Mouse (Mus musculus) adipose tissue, adult 10 weeks (tissue): Measurements from ENCODE around the gene Krtap4-8. TPM values are rescaled to one million over a fixed set of nuclear protein-coding genes. Genes with fewer than 3 reads are reported as not detected.

Source experiments
- polyA plus RNA-seq: library from polyadenylated mRNA; stranded (reverse); fragments of 350-450 nt; fragmentation: Illumina TruSeq; extraction: RNeasy Lipid Tissue Mini Kit (QIAGEN cat#74804); gene quantifications from one replicate; pipeline ENCODE4 v1.2.3, GENCODE M21; 2014; ENCODE audit warnings: low read depth, low replicate concordance

The Krtap4-8 gene
- polyA plus RNA-seq: not detected

DNA sequence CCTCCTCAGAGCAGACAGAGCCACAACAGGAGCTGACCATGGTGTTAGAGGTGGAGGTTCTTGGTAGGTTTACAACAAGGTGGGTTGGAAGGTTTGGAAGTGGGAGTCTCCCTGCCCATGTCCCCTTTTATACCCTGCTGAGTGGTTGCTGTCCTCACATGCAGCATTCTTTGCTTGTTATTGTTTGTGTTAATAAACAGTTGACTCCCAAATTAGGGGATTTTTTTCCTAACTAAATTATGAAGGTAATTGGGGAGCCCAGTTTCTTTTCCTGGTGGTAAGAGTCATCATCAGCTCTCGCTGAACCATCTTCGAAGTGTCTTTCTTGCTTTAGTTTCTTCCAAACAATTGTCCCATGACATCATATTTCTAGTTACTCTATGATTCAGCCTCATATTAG lies at the start of gene Krtap4-8:
Krtap4-8 (minus strand) TSS at position 101 of the 400 bp plus-strand sequence.

GRCm38 (mm10) chr11:99815566-99815965 lies 35.1 kb upstream of the Krtap4-8 start, which contains the start of gene Gm11564:
Gene Gm11564 (minus strand): TSS chr11:99815666.

DNA sequence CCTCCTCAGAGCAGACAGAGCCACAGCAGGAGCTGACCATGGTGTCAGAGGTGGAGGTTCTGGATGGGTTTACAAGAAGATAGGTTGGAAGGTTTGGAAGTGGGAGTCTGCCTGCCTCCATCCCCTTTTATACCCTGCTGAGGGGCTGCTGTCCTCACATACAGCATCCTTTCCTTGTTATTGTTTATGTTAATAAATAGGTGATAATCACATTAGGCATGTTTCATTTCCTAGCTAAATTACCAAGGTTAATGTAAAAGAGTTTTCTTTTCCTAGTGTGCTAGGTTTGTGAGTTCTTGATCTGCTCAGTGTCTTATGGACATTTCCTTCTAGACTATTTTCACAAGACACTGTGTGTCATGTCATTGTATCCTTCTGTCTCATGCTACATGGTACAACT lies 29.3 kb upstream of the Krtap4-8 start, which contains the start of gene Krtap4-13:
Krtap4-13 (minus strand) TSS at position 101 of the 400 bp plus-strand sequence.

GRCm38 (mm10) chr11:99804346-99804745 lies 23.8 kb upstream of the Krtap4-8 start, which contains the start of gene Gm11554:
Gene Gm11554 (minus strand): TSS chr11:99804446.

DNA sequence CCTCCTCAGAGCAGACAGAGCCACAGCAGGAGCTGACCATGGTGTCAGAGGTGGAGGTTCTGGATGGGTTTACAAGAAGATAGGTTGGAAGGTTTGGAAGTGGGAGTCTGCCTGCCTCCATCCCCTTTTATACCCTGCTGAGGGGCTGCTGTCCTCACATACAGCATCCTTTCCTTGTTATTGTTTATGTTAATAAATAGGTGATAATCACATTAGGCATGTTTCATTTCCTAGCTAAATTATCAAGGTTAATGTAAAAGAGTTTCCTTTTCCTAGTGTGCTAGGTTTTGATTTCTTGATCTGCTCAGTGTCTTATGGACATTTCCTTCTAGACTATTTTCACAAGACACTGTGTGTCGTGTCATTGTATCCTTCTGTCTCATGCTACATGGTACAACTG lies 18.3 kb upstream of the Krtap4-8 start, which contains the start of gene Gm11569:
Gm11569 (minus strand) TSS at position 101 of the 400 bp plus-strand sequence.

GRCm38 (mm10) chr11:99793367-99793766 lies 12.9 kb upstream of the Krtap4-8 start, which contains the start of gene Gm11596:
Gene Gm11596 (minus strand): TSS chr11:99793467.

DNA sequence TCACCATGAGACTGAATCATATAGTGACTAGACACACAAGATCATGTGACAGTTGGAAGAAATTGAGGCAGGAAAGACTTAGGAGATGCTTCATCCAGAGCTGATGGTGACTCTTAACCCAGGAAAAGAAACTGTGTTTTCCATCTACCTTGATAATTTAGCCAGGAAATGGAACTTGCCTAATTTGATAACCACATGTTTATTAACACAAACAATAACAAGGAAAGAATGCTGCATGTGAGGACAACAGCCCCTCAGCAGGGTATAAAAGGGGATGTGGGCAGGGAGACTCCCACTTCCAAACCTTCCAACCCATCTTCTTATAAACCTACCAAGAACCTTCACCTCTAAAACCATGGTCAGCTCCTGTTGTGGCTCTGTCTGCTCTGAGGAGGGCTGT lies 4.4 kb upstream of the Krtap4-8 start, which contains the start of gene Krtap4-9:
Krtap4-9 (plus strand) TSS at position 301 of the 400 bp plus-strand sequence.

DNA sequence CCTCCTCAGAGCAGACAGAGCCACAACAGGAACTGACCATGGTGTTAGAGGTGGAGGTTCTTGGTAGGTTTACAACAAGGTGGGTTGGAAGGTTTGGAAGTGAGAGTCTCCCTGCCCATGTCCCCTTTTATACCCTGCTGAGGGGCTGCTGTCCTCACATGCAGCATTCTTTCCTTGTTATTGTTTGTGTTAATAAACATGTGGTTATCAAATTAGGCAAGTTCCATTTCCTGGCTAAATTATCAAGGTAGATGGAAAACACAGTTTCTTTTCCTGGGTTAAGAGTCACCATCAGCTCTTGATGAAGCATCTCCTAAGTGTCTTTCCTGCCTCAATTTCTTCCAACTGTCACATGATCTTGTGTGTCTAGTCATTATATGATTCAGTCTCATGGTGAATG lies 7.7 kb downstream of the Krtap4-8 start, which contains the start of gene Gm11595:
Gm11595 (minus strand) TSS at position 101 of the 400 bp plus-strand sequence.

GRCm38 (mm10) chr11:99734190-99734589 lies 46.3 kb downstream of the Krtap4-8 start, which contains the start of gene Gm14180:
Gene Gm14180 (minus strand): TSS chr11:99734290.

Other genes with a start within 250 kb of the Krtap4-8 start
- gene Krt40, start 237.5 kb downstream of the Krtap4-8 start, polyA plus RNA-seq: not detected
- gene Krtap3-3, start 229.8 kb downstream of the Krtap4-8 start, polyA plus RNA-seq: 0.48 TPM
- not detected for gene Krtap3-2, start 223.9 kb downstream of the Krtap4-8 start, polyA plus RNA-seq
- not detected for gene Gm11939, start 221.2 kb downstream of the Krtap4-8 start, polyA plus RNA-seq
- gene Krtap3-1, start 214.1 kb downstream of the Krtap4-8 start, polyA plus RNA-seq: not detected
- gene Krtap1-5, start 199.7 kb downstream of the Krtap4-8 start, polyA plus RNA-seq: not detected
- gene Krtap1-4, start 197.1 kb downstream of the Krtap4-8 start, polyA plus RNA-seq: not detected
- gene Krtap1-3, start 189.4 kb downstream of the Krtap4-8 start, polyA plus RNA-seq: not detected
- not detected for gene Krtap9-3, start 182.6 kb downstream of the Krtap4-8 start, polyA plus RNA-seq
- not detected for gene Gm11938, start 177.4 kb downstream of the Krtap4-8 start, polyA plus RNA-seq
- not detected for gene Gm11937, start 170.5 kb downstream of the Krtap4-8 start, polyA plus RNA-seq
- gene Krtap2-4, start 165.9 kb downstream of the Krtap4-8 start, polyA plus RNA-seq: not detected
- not detected for gene Gm11562, start 160.3 kb downstream of the Krtap4-8 start, polyA plus RNA-seq
- not detected for gene Krtap4-1, start 152.5 kb downstream of the Krtap4-8 start, polyA plus RNA-seq
- gene Krtap4-2, start 145.6 kb downstream of the Krtap4-8 start, polyA plus RNA-seq: not detected
- gene Krtap4-7, start 136.6 kb downstream of the Krtap4-8 start, polyA plus RNA-seq: not detected
- gene Gm11555, start 130.5 kb downstream of the Krtap4-8 start, polyA plus RNA-seq: not detected
- not detected for gene Gm11563, start 121.7 kb downstream of the Krtap4-8 start, polyA plus RNA-seq
- gene Krtap4-6, start 114.7 kb downstream of the Krtap4-8 start, polyA plus RNA-seq: not detected
- not detected for gene Gm14190, start 90.0 kb downstream of the Krtap4-8 start, polyA plus RNA-seq
- not detected for gene Gm14180, start 46.4 kb downstream of the Krtap4-8 start, polyA plus RNA-seq
- not detected for gene Gm11595, start 7.8 kb downstream of the Krtap4-8 start, polyA plus RNA-seq
- gene Krtap4-9, start 4.5 kb upstream of the Krtap4-8 start, polyA plus RNA-seq: not detected
- gene Gm11596, start 12.8 kb upstream of the Krtap4-8 start, polyA plus RNA-seq: not detected
- gene Gm11569, start 18.2 kb upstream of the Krtap4-8 start, polyA plus RNA-seq: not detected
- not detected for gene Gm11554, start 23.7 kb upstream of the Krtap4-8 start, polyA plus RNA-seq
- not detected for gene Krtap4-13, start 29.2 kb upstream of the Krtap4-8 start, polyA plus RNA-seq
- not detected for gene Gm11564, start 35.0 kb upstream of the Krtap4-8 start, polyA plus RNA-seq
- not detected for gene 2300003K06Rik, start 57.4 kb upstream of the Krtap4-8 start, polyA plus RNA-seq
- not detected for gene Krtap4-16, start 70.9 kb upstream of the Krtap4-8 start, polyA plus RNA-seq
- gene Gm11568, start 77.2 kb upstream of the Krtap4-8 start, polyA plus RNA-seq: not detected
- not detected for gene Gm11559, start 83.8 kb upstream of the Krtap4-8 start, polyA plus RNA-seq
- gene Krtap9-1, start 92.7 kb upstream of the Krtap4-8 start, polyA plus RNA-seq: not detected
- not detected for gene Gm11567, start 98.5 kb upstream of the Krtap4-8 start, polyA plus RNA-seq
- gene Krtap31-1, start 127.2 kb upstream of the Krtap4-8 start, polyA plus RNA-seq: not detected
- gene Gm11565, start 134.0 kb upstream of the Krtap4-8 start, polyA plus RNA-seq: not detected
- not detected for gene Krtap31-2, start 155.6 kb upstream of the Krtap4-8 start, polyA plus RNA-seq
- not detected for gene Krtap9-5, start 167.8 kb upstream of the Krtap4-8 start, polyA plus RNA-seq
- not detected for gene Krtap29-1, start 198.3 kb upstream of the Krtap4-8 start, polyA plus RNA-seq
- gene Krtap16-1, start 205.9 kb upstream of the Krtap4-8 start, polyA plus RNA-seq: not detected
- gene Krtap17-1, start 213.3 kb upstream of the Krtap4-8 start, polyA plus RNA-seq: not detected
- not detected for gene Krt33a, start 235.5 kb upstream of the Krtap4-8 start, polyA plus RNA-seq
- not detected for gene Krt33b, start 249.2 kb upstream of the Krtap4-8 start, polyA plus RNA-seq